Mouse (Mus musculus): ENCODE data around the gene Armh1.

DNA sequence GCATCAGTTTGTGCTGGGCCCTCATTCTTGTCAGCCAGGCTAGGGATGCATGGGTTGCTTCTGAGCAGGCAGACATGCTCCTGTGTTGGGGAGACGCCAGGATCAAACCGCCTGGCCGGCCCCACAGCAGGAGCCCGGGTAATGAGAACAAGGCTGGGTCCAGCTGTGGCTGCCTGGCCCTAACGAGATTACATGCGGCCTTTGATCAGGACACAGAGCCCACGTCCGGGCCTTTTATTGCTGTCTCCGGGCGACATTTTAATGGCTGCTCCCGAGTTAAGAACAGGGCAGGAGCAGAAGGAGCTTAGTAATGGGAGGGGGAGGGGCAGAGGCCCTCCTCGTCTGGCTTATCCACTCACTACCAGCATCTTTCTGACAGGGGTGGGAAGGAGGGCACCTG is 20.5 kb upstream of the Armh1 start:
- TF ChIP-seq CTCF (IDR thresholded peaks at IDR 0.05), result no peak
- TF ChIP-seq POLR2A (IDR thresholded peaks at IDR 0.05; ENCODE audit: insufficient read depth, low read depth, low read length), result no peak
